Mouse (Mus musculus): ENCODE data around the gene Ranbp9.

Ranbp9 gene

DNA sequence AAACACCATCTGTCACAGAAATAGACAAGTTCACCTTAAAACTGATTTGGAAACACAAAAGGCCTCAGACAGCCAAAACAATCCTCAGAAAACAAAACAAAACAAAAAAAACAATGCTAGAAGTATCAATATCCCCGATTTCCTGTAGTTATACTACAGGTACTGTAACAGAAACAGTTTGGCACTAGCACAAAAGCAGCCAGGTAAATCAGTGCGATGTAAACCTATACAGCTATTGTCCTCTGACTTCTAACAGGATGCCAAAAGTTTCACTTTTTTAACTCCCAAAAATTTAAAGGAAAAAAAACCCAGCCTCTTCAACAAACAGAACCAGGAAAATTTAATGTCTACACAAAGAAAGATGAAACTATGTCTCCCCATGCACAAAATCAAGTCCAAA is 28.9 kb downstream of the Ranbp9 start:
- no peak for DNase-seq (ENCODE audit: low read depth, low spot score)

DNA sequence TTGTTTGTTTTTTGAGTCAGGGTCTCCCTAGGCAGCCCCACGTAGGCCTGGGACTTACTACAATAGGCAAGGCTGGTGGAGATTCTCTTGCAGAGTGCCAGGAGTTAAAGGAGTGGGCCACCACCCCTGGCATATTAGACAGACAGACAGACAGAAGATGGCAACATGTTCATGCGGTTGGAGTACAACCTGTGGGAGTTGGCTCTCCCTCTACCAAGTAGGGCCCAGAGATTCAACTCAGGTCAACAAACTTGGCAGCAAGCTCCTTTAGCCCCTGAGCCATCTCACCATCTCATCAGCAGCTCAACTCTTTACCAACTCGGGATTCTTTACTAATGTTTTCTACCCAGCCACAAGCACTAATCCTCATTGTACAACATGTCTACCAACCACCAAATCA is 30.4 kb downstream of the Ranbp9 start:
- DNase-seq (ENCODE audit: low read depth, low spot score): no peak

DNA sequence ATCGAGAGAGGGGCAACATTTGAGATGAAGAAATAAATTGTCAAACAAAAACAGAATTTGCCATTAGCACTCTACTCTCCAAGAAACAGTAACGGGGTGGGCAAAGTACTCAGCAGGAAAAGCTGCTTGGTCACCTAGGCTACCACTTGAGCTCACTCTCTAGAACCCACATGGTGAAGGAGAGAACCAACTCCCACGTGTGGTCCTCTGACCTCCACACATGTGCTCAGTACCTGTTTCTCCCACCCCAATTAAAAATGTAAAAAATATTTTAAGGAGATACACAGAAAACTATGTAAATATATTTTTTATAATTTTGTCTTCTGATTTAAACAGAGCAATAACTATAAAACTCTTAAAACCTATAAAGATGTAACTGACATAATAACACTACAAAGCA is 33.4 kb downstream of the Ranbp9 start:
- no peak for DNase-seq (ENCODE audit: low read depth, low spot score)

DNA sequence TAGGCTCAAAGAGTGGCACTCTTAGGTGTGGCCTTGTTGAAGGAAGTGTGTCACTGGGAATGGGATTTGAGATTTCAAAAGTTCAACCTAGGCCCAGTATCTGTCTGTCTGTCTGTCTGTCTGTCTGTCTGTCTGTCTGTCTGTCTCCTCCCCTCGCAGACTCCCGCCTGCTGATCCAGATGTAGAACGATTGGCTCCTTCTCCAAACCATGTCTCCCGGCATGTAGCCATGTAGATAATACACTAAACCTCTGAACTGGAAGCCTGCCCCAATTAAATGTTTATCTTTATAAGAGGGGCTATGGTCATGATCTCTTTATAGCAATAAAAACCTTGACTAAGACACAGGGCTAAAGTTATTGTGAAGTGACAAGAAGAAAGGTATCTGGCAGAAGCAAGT is 35.3 kb downstream of the Ranbp9 start:
- no peak for DNase-seq (ENCODE audit: low read depth, low spot score)

DNA sequence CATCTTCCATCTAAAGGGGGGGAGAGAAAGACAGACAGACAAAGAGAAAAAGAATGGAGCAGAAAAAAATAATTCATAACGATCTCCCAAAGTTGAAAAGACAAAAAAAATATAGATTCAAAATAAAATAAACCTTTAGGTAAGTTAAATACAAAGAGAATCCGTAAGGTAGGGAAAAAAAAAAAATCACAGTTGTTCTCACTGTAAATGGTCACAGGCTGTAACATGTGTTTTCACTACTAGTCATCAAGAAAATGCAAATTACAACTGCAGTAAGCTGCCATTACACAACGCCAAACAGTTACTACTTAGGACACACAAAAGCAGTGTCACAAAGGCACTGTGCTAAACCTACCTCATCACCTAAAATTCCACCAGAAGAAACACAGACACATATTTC is 36.4 kb downstream of the Ranbp9 start:
- DNase-seq (ENCODE audit: low read depth, low spot score): no peak

DNA sequence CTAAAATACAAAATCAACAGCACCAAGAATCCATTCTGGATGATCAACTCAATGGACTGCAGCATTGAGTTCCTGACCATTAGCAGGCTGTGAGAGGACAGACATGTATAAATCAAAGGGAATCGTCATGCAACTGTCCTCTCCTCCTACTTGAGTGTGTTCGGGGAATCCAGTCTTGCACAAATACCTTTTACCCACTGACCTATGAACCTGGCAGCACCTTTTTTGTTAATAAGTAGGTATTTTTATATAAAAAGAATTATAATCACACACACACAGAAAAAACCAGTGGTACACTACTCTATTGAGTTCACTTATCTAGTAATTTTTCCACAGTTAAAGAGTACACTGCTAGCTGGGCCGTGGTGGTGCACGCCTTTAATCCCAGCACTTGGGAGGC is 37.4 kb downstream of the Ranbp9 start:
- no peak for DNase-seq (ENCODE audit: low read depth, low spot score)

DNA sequence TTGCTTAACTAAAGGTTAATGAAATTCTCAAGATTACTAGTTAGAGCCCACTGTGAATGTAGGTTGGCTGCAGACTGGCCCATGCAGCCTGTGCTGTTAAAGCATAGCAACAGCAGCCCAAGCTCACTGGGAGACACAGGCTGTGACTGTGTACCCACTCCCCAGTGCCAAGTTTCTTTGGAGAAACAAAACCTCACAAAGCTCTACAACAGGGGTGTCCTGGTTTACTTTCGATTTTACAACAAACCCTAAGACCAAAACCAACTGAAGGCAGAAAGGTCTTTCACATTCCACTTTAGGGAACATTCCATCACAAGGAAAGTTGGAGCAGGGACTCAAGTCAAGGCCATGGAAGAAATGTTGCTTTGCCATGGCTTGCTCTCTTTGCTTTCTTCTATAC is 38.5 kb downstream of the Ranbp9 start:
- DNase-seq (ENCODE audit: low read depth, low spot score): no peak

DNA sequence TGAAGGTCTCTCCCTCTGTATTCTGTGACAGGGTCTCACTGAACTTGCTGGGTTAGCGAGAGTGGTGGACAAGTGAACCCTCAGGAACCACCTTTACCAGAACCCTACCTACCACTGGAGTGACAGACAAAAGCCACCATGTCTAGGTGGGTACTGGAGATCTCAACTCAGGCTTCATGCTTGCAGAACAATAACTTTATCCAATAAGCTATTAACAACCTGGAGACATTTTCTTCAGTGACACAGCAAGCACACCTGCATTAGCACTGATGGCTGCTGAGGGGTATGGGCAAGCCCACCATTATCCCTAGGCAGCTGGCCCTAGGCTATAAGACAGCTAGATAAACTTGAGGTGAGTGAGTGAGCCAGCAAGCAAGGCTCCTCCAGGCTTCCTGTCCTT is 40.7 kb downstream of the Ranbp9 start:
- DNase-seq (ENCODE audit: low read depth, low spot score): no peak

DNA sequence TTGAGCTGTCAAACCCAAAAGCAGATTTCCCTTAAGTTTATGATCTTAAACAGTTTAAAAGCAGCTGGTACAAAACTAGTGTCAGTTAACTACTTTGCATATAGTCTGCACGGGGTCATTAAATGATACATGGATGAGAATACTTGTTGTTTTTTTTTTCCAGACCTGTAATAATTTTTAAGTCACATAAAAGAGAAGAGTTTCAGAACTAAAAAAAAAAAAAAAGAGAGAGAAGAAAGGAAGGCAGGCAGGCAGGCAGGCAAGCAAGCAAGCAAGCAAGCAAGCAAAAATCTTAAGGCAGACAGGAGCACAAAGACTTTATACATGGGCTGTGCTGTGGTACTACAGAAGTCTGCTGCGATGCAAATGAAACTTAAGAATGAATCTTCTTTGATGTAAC is 47.7 kb downstream of the Ranbp9 start:
- DNase-seq (ENCODE audit: low read depth, low spot score): no peak

DNA sequence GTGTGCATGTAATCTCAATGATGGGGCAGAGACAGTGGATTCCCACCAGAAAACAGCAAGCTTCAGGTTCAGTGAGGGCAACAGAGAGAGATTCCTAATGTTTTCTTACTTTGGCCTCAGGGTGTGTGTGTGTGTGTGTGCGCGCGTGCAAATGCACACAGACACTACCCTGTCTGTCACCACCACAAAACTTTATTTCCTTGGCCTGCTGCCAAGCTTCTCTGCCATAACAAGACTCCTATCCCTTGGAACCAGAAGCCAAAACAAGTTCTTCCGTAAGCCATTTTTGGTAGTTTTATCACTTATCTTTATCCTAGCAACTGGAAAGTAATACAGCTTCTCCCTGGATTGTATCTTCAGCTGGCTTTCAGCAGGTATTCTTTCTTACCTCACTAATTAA is 52.6 kb downstream of the Ranbp9 start:
- no peak for DNase-seq (ENCODE audit: low read depth, low spot score)

DNA sequence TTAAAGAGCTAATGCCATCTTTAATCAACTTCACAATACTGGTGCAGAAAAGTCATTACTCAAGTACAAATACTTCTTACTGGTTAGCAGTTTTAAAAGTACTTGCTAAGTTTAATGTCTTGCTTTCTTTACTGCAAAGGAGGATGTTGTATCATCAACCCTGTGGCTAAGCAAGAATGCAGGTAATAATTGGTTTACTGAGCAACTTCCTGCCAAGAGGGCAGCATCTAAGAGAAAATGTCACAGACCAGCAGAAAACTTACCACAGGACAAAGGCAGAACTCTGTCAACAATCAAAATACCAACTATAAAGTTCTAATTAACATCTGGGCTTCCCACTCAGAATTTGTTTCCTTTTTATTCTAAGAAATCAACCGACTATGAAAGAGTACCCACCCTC is 65.8 kb downstream of the Ranbp9 start:
- no peak for DNase-seq (ENCODE audit: low read depth, low spot score)

DNA sequence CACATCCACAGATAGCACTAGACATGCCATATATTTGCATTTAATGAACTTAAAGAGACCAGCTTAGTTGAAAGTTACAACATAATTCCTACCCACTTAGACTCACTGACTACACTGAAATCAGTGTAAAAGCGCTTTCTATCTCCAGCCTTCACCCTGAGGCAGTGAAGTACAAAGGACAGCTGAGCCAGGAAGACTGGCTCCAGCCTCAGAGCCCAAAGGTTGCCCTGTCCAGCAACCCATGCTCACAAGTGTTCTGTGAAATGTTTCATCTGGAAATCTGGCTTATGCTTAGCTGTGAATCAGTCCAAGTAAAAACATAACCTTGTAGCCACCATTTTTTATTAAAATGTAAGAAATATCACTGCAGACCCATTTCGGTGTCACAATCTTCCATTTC is 67.5 kb downstream of the Ranbp9 start:
- DNase-seq (ENCODE audit: low read depth, low spot score): no peak

DNA sequence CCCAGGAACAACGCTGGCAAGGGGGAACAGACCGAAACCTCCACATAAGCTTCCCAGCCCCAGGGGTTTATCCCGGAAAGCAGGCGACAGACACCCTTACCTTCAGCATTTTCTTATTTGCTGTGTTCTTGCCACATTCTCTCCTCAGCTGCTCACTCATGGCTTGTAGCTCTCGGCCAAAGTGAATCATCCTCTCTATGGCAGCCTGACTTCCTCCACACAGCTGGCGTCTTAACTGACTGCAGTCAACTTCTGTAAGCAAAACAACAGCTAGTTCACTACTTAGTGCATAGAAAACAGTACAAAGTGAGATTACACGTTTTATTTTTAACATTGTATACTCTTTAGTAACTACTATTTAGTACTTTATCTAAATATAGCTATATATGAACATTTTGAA is 68.8 kb downstream of the Ranbp9 start:
- peak; percentile 6 for DNase-seq (ENCODE audit: low read depth, low spot score)

DNA sequence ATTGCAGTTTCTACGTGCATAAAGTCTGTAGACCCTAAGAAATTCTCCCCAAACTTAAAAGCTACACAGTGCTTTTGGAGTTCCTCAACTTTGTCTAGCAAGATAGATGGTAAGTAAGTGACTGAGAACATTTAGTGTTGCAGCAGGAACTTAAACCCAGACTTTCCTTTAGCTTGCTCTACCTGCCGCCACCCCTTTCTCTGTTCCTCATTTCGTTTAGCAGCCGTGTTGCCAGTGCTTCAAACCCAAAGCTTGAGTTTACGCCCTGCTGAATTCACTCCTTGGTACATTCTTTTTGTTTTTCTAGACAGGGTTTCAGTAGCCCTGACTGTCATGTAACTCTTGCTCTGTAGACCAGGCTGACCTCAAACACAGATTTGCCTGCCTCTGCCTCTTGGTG is 81.5 kb downstream of the Ranbp9 start:
- no peak for DNase-seq (ENCODE audit: low read depth, low spot score)

DNA sequence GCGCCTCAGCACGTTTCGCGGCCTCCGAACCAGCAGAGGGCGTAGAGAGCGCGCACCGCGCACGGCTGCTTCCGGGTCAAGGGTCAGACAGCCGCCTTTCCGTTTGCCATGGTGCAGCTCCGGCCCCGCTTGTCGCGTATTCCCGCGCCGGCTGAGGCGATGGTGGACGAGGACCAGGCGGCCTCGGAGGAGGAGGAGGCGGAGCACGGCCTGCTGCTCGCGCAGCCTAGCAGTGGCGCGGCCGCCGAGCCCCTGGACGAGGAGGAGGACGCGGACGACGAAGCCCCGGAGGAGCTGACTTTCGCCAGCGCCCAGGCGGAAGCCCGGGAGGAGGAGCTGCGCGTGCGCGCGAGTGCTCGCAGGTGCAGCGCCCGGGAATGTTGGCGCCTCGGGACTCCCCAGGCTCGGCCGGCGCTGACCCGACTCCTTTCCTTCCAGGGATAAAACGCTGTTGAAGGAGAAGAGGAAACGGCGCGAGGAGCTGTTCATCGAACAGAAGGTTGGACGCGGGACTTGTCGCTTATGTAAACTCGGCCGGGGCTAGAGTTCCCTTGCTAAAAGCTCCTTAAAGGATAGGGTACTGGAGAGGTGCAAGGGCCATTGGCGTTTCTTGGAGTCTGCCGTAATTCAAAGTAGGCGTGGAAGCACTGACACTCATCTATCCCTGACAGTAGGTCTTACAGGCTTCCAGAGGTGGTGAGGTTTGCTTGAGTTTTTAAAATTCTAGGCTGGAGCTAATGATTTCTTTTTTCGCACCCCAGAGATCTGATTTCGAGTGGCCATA is 82.6 kb downstream of the Ranbp9 start, which contains the start of gene Nol7:
Gene Nol7 (plus strand): TSS at position 94 of the 784 bp plus-strand sequence.
- DNase-seq (ENCODE audit: low read depth, low spot score): peak; percentile 91

DNA sequence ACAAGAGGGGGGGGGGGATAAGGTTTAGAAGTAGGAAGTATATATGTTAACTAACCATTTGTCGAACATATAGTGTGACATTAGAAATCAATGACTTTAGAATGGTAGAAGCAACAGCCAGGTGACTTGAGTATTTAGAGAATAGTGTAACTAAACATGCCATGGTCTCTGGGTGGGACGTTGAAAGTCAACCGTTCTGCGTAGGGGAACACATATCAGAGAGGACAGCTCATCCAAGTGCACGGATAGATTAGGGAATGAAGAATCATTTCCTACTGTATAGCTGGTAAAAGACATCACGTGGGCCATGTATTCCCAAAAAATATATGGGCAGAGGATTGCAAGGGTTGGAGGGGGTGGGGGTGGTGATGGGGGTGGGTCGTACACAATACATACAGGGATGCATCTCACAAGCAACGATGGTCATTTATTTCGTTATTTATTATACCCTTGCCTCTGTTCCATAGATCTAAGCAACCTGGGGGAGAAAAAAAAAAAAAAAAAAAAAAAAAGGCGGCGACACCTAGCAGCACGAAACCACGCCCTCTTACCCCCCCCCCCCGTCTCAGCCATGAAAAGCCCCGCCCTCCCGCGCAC is 83.3 kb downstream of the Ranbp9 start:
- DNase-seq (ENCODE audit: low read depth, low spot score): no peak

DNA sequence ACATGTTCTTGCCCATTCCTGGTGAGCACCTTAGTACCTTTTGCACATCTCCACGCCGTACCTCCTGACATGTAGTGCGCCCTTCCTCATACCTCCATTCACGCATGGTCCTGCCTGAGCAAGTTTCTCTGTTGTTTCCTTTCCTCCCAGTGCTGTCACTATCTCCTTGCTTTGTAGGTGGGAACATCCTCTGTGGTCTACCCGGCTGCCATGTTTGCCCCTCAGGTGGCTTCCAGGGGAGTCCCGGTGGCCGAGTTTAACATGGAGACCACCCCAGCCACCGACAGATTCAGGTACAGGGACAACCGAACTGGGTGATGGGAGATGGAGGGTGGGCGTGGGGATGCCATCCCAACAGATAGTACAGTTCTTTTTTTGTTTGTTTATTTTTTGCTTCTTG is 95.8 kb downstream of the Ranbp9 start:
- DNase-seq (ENCODE audit: low read depth, low spot score): no peak

DNA sequence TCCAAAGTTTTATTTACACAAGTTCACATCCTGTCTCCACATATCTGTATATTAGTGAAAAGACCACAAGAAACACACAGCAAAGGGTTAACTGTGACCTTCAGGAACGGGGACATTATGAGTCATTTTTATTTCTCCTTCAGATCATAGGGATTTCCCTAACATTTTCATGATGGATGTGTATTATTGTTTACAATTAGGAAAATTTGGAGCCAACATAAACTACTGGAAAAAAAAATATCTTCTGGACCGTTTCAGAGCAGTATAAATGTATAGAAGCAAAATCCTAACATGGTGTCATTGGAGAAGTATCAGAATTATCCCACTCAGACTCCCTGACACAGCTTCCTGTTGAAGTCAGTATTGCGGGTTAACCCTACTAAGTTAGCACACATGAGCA is 101.1 kb downstream of the Ranbp9 start:
- no peak for DNase-seq (ENCODE audit: low read depth, low spot score)

DNA sequence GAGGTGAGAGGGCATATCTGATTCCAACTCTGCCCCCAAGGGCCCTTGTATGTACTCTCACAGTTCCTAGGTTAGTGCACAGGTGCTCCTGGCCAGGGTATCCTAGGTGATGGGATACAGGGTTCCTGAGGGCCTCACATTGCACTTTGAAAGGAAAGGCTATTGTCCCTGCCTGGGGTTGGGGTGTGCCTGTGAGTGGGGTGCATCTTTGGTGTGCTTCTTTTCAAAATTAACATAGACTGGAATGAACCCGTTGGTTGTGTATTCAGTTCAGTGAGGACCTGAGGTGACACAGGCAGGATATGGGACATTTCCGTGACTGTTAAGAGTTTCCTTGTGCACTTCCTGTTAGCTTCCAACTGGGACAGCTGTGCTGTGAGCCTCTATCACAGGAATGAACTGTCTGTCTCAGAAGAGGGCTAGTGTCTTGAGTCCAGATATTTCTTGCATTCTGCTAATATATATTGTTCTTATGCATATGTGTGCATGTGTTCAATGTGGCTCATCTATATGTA is 106.1 kb downstream of the Ranbp9 start:
- no peak for DNase-seq (ENCODE audit: low read depth, low spot score)

DNA sequence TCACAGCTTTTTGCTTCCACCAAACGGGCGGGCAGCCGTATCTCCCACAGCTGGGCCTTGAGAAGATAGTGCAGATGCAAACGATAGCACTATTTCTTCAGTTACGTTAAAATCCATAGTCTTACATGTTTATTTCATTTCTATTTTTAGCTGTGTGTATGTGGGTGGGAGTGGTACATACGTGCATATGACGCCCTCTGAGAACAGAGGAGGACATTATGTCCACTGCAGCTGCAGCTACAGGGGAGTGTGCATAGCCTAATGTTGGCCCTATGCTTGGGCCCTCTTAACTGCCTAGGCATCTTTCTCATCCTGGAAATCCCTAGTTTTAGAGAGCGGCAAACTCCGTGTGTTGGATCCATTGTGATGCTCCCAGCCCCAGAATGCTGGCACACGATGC is 106.9 kb downstream of the Ranbp9 start:
- no peak for DNase-seq (ENCODE audit: low read depth, low spot score)

DNA sequence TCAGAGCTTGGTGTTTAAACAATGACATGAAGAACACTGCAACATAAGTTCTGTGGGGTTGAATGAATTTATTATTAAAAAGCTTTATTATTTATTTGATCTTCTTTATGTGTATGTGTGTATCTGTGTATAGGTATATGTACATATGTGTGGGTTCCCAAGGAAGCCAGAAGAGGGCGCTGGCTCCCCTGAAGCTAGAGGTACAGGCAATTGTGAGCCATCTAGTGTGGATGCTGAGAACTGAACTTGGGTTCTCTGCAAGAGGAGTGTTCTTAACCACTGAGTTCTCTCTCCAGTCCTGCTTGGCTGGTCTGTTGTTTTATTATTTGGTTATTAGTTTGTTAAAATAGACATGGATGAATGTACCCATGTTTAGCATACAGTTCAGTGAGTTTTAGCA is 108.2 kb downstream of the Ranbp9 start:
- DNase-seq (ENCODE audit: low read depth, low spot score): no peak

DNA sequence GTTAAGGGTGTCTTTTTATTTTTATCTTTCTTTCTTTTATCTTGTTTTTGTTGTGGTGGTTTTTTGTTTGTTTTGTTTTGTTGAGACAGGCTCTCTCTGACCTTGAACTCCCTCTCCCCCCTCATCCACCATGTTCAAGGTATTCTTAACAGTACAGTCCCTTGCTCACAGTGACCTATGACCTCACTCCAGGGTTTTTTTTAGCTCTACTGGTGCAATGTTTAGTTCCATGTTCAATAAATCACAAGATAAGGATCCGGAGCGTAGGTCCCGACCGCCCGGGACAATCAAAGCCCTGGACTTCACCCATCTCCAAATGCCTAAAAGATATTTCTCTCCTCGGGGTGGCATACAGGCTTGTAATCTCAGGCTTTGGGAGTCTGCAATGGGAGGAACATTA is 111.0 kb downstream of the Ranbp9 start:
- no peak for DNase-seq (ENCODE audit: low read depth, low spot score)

DNA sequence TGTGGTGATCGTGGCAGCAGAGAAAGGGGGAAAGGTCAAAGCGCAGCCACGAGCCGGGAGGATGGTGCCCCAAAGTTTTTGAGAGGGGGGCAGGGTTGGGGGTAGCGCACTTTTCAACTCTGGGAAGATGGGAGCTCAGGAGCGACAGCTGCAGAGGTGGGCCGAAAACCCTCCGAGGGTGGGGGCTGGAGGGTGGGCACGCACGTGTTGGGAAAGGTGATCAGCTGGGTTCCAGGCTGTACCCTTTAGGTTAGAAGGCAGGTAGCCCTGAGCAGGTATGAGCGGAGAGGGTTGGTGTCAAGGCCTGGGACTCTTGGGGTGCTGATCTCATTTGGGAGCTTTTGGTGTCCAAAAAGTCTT is 115.3 kb downstream of the Ranbp9 start:
- DNase-seq (ENCODE audit: low read depth, low spot score): no peak

Data from telencephalon, adult 2 months (tissue).